Mouse (Mus musculus) hindbrain, postnatal 0 days (tissue): ENCODE data around the gene Mcrip2. TPM values are rescaled to one million over a fixed set of nuclear protein-coding genes. Genes with fewer than 3 reads are reported as not detected.

Experiments
- ATAC-seq: fragments of 200-750 bp; cut with Nextera tagmentation; 2 replicates; pipeline ENCODE4 v1.8.0; 2017; ENCODE audit warnings: mild to moderate bottlenecking, moderate TSS enrichment, moderate library complexity
- DNase-seq: peaks from one replicate; pipeline ENCODE4 v3.0.0-alpha.2; 2015; ENCODE audit warnings: low spot score
- H3K27ac ChIP-seq: fragments of 300-500 bp; sonication (generic); 2 replicates; pipeline ENCODE4 v1.5.1; 2014; ENCODE audit warnings: mild to moderate bottlenecking
- H3K27me3 ChIP-seq: fragments of 300-500 bp; sonication (generic); 2 replicates; pipeline ENCODE4 v1.6.1; 2014; ENCODE audit warnings: low read length, mixed read lengths; ENCODE audit not compliant: insufficient read depth
- H3K36me3 ChIP-seq: fragments of 300-500 bp; sonication (generic); 2 replicates; pipeline ENCODE4 v1.6.1; 2014; ENCODE audit warnings: low read length, mixed read lengths; ENCODE audit not compliant: insufficient read depth
- H3K4me1 ChIP-seq: fragments of 300-500 bp; sonication (generic); 2 replicates; pipeline ENCODE4 v1.6.1; 2014; ENCODE audit warnings: antibody characterized with exemption, low read length, mixed read lengths; ENCODE audit not compliant: insufficient read depth
- H3K4me2 ChIP-seq: fragments of 300-500 bp; sonication (generic); 2 replicates; pipeline ENCODE4 v1.6.1; 2014; ENCODE audit warnings: low read depth, mild to moderate bottlenecking, low read length, moderate library complexity, mixed read lengths
- H3K4me3 ChIP-seq: fragments of 300-500 bp; sonication (generic); 2 replicates; pipeline ENCODE4 v1.5.1; 2014; ENCODE audit warnings: low read length
- H3K9ac ChIP-seq: fragments of 300-500 bp; sonication (generic); replicated peaks from 2 replicates; pipeline ENCODE4 v1.6.1; 2014; ENCODE audit warnings: mild to moderate bottlenecking, low read length, moderate library complexity, mixed read lengths
- H3K9me3 ChIP-seq: fragments of 300-500 bp; sonication (generic); 2 replicates; pipeline ENCODE4 v1.6.1; 2016; ENCODE audit warnings: low read length, mixed read lengths
- CTCF ChIP-seq: IDR thresholded peaks from 2 replicates; pipeline ENCODE4 v1.5.1; 2016; ENCODE audit warnings: antibody characterized with exemption, control low read depth, low read depth
- WGBS: fragments of 180-500 bp; shearing (Covaris S2); extraction: QIAGEN DNeasy Blood & Tissue Kit; methylation state at CpG from one replicate; pipeline ENCODE4 v1.1.7; 2014; 5-methylcytosine and 5-hydroxymethylcytosine counted together
- polyA plus RNA-seq: library from polyadenylated mRNA; unstranded; fragments of >200 nt; fragmentation: Nextera tagmentation; extraction: Ambion mirVana; gene quantifications from 2 replicates; pipeline ENCODE4 v1.2.1, GENCODE M21; 2015
- total RNA-seq: library from RNA; depleted of rRNA; stranded (reverse); fragments of >200 nt; gene quantifications from 2 replicates; pipeline ENCODE4 v1.2.3, GENCODE M21; 2014

Gene Mcrip2
- total and polyA plus RNA-seq, 2 experiments from 2014 or later, result 32.1 to 54.7 TPM

DNA sequence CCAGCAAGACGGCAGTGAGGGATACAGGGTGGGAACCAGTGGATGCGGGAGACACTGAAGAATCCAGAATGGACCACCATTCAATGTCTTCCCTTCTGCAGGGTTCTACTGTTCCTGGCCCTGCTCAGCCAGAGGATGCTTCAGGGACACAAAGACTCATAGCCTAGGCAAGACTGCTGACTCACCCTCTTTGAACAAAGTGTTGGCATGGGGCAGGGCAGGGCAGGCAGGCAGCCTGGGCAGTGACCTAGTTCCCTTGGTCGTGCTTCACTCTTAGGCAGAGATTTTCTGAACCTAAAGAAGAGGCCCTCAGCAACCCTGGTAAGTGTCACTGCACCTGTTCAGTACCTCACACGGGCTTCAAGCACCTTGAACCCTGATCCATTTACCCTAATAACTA, 43.3 kb upstream of the Mcrip2 start:
- H3K27me3 ChIP-seq, result no peaks in the 10 kb centered on the region
- no peak overlapping the region for H3K27ac ChIP-seq
- no peak for ATAC-seq
- H3K9ac ChIP-seq, result no peak overlapping the region
- no peak for TF ChIP-seq CTCF
- H3K9me3 ChIP-seq, result no peaks in the 10 kb centered on the region
- 78% methylated on average over 4 of the region's 4 CpGs for WGBS
- no peaks in the 10 kb centered on the region for H3K36me3 ChIP-seq
- no peak overlapping the region for H3K4me2 ChIP-seq
- no peak for DNase-seq
- H3K4me3 ChIP-seq, result no peak overlapping the region
- no peaks in the 10 kb centered on the region for H3K4me1 ChIP-seq

DNA sequence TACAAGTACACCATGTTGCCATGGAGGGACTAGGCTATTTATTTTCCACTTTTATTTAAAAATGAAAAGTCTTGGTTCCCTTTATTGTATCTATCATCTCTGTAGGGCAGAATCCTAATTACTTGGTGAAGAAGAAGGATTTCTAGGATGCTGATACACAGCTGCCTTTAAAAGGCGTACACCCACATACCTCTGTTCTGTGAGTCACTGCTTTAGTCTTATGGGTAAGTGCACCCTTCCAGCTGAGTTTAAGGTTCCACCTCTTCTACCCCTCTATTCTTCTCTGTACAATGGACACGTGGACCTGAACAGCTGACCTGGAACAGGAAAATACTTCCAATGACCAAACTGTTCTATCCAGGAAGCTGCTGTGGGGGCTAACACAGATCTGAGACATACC, 39.1 kb upstream of the Mcrip2 start:
- no peak for ATAC-seq
- Histone ChIP-seq H3K9ac (no peak overlapping the region), H3K4me3 (no peak overlapping the region), H3K9me3 (no peaks in the 10 kb centered on the region), H3K27ac (no peak overlapping the region), H3K4me2 (no peak overlapping the region), H3K36me3 (no peaks in the 10 kb centered on the region), H3K27me3 (no peaks in the 10 kb centered on the region), H3K4me1 (no peaks in the 10 kb centered on the region)
- no peak for TF ChIP-seq CTCF
- 83% methylated on average over 2 of the region's 2 CpGs for WGBS
- no peak for DNase-seq

DNA sequence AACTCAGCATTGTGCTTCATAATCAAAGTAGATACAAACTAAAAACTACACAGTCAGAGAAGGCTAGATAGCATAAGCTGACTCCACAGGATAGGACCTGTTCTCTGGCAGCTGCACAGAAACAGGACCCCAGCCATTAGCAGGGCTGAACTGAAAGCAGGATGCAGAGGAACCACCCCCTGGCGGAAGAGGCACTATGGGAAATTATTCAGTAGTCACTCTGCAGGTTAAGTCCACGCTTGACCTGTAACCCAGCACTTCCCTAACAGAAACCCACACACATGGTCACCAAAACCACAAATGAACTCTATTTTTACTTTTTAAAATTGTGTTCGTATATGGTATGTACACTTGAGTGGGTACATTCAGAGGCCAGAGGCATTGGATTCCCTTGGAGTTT, 34.5 kb upstream of the Mcrip2 start:
- ATAC-seq (no peak), DNase-seq (no peak)
- H3K4me2 ChIP-seq, result no peak overlapping the region
- no peaks in the 10 kb centered on the region for H3K4me1 ChIP-seq
- no peaks in the 10 kb centered on the region for H3K27me3 ChIP-seq
- no peak overlapping the region for H3K27ac ChIP-seq
- H3K9me3 ChIP-seq, result no peaks in the 10 kb centered on the region
- H3K36me3 ChIP-seq, result no peaks in the 10 kb centered on the region
- no peak overlapping the region for H3K9ac ChIP-seq
- TF ChIP-seq CTCF, result no peak
- WGBS, result 86% methylated on average over 3 of the region's 3 CpGs
- H3K4me3 ChIP-seq, result no peak overlapping the region

DNA sequence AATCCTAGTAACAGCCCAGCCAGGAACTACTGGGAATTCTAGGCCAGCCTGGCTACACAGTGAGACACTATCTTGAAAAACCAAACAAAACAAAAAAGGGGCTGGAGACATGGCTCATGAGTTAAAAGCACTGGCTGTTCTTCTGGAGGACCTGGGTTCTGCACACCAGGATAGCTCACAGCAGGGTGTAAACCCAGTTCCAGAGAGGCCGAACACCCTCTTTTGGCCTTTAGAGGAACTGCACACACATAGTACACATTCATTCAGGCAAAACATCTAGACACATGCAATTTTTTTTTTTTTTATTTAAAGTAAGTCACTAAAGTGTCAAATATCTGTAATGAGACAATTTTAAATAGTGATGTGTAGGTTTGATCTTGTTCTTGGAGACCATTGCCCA, 31.6 kb upstream of the Mcrip2 start:
- Histone ChIP-seq H3K9ac (no peak overlapping the region), H3K4me3 (no peak overlapping the region), H3K27me3 (no peaks in the 10 kb centered on the region), H3K4me2 (no peak overlapping the region), H3K9me3 (no peaks in the 10 kb centered on the region), H3K4me1 (no peaks in the 10 kb centered on the region), H3K36me3 (no peaks in the 10 kb centered on the region), H3K27ac (no peak overlapping the region)
- no peak for TF ChIP-seq CTCF
- 100% methylated on average over 1 of the region's 1 CpGs for WGBS
- DNase-seq (no peak), ATAC-seq (no peak)

DNA sequence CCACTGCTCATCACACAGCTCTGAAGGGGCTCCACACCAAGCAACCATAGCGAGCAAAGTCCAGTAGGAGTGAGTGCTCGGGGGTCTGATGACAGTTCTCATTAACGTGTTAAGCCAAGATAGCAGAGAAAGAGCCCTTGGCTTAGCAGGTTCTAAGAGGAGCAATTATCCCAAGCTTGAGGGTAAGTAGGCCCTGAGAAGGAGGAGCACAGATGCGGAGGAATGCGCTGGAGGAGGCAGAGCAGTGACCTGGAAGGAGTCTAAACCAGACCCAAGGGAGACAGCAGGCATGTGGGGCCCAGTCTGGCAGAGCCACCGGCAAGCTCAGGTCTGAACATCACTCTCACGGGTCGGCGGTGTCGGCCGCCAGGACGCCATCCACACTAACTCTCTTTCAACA, 27.3 kb upstream of the Mcrip2 start:
- H3K36me3 ChIP-seq, result no peaks in the 10 kb centered on the region
- DNase-seq (no peak), ATAC-seq (no peak)
- H3K27ac ChIP-seq, result no peak overlapping the region
- no peaks in the 10 kb centered on the region for H3K27me3 ChIP-seq
- no peak overlapping the region for H3K9ac ChIP-seq
- H3K9me3 ChIP-seq, result no peaks in the 10 kb centered on the region
- peaks cover 4% of the 10 kb centered on the region; the same call in 1 of the 2 replicates for H3K4me1 ChIP-seq
- TF ChIP-seq CTCF, result no peak
- WGBS, result 69% methylated on average over 12 of the region's 12 CpGs
- H3K4me3 ChIP-seq, result no peak overlapping the region
- H3K4me2 ChIP-seq, result no peak overlapping the region

DNA sequence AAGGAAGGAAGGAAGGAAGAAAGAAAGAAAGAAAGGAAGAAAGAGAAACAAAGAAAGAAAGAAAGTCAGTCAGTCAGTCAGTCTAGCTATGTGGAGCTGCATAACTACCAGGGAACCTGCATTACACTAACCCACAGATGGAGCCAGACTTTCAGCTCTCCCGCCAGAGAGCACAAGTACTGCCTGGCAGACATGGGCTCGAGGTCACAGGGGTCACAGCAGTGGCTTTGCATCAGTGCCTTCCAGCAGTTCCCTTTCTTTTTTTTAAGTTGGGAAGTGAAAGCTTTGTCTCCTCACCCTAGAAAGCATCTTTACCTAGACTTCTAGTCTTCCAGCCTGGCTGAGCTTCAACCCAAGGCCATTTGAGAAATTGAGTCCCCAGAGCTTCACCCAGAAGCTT, 26.9 kb upstream of the Mcrip2 start:
- peaks cover 4% of the 10 kb centered on the region; the same call in 1 of the 2 replicates for H3K4me1 ChIP-seq
- TF ChIP-seq CTCF, result no peak
- no peak overlapping the region for H3K27ac ChIP-seq
- peaks cover under 1% of the 10 kb centered on the region; the same call in 1 of the 2 replicates for H3K36me3 ChIP-seq
- H3K4me3 ChIP-seq, result no peak overlapping the region
- no peak overlapping the region for H3K9ac ChIP-seq
- ATAC-seq (no peak), DNase-seq (no peak)
- WGBS, result 38% methylated on average over 2 of the region's 2 CpGs
- H3K27me3 ChIP-seq, result no peaks in the 10 kb centered on the region
- H3K9me3 ChIP-seq, result no peaks in the 10 kb centered on the region
- no peak overlapping the region for H3K4me2 ChIP-seq

DNA sequence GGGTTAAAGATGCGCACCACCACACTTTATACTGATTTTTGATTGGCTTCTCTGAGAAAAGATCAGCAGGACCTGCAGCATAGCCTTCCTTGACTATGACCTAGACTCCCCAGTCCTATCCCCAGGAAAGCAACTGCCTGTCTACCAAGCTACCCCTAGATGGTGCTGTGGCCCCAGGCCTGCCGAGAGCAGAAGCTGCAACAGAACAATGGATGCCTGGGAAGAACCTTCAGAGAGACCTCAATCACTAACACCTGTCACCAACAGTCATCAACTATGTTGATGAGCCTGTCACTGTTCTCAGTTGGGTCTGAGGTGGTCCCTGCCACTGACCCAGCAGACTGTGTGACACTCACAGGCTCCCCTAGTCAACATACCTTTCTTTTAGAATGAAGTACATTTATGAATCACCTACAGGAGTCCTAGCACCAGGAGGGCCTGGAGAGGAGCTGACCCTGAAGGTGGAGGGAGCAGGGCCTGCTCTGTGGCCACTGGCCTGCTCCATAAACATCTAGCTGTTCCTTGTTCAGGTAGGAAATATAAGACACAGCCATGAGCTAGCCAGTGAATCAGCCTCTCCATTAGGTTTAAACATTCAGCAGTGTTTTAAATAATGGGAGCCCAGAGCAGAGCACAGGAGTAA, 25.5 kb upstream of the Mcrip2 start:
- no peaks in the 10 kb centered on the region for H3K27me3 ChIP-seq
- H3K27ac ChIP-seq, result peak overlapping the region; percentile 70
- no peak overlapping the region for H3K4me2 ChIP-seq
- peak; percentile 95 for TF ChIP-seq CTCF
- peaks cover 4% of the 10 kb centered on the region; the same call in 1 of the 2 replicates for H3K4me1 ChIP-seq
- H3K9me3 ChIP-seq, result no peaks in the 10 kb centered on the region
- no peak overlapping the region for H3K4me3 ChIP-seq
- H3K36me3 ChIP-seq, result peaks cover 7% of the 10 kb centered on the region
- peak; percentile 85 for DNase-seq
- 27% methylated on average over 2 of the region's 2 CpGs for WGBS
- peak; percentile 86 for ATAC-seq
- H3K9ac ChIP-seq, result no peak overlapping the region
